Mouse (Mus musculus) liver, embryonic 18 days (tissue): ENCODE data around the gene Iqcb1. TPM values are rescaled to one million over a fixed set of nuclear protein-coding genes. Genes with fewer than 3 reads are reported as not detected.

ENCODE experiments used
- polyA plus RNA-seq: library from polyadenylated mRNA; depleted of rRNA; stranded (reverse); fragments of >200 nt; gene quantifications from 2 replicates; pipeline ENCODE4 v1.2.3, GENCODE M21; 2012; rRNA removed

The Iqcb1 gene
- 5.2 and 6.4 TPM in 2 replicates for polyA plus RNA-seq

DNA sequence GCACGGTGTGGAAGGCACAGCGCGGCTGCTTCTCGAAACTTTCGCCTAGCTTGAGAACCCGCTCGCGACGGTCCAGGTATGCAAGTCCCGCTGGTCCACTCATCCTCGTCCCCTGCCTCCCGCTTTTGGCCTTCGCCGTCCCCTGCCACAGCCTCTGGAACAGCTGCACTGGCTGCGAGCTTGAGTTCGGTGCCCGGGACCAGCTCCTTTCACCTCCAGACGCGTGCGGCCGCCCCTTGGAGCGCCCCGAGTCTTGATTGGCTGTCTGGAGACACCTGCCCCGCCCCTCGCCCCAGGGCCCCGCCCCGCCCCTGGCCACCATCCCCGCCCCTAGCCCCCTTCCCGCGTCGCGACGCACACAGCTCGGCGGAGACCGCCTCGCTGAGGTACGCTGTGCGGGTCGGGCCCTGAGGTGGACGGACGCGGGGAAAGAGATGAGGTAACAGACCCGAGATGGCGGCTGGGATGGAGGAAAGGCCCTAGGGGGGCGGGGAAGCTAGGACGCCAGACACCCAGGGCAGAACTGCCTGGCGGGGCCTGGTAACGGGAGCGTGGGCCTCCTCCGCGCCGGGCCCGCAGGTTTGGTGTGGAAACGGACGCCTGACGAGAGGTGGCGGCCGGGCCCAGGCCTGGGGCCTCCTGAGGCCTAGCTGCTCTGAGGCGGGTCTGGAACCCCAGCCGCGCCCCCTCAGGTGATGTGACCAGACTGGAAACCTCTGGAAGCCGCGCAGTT is at the start of gene Iqcb1:
Gene Iqcb1 (plus strand): TSS at position 332 of the 733 bp plus-strand sequence.

DNA sequence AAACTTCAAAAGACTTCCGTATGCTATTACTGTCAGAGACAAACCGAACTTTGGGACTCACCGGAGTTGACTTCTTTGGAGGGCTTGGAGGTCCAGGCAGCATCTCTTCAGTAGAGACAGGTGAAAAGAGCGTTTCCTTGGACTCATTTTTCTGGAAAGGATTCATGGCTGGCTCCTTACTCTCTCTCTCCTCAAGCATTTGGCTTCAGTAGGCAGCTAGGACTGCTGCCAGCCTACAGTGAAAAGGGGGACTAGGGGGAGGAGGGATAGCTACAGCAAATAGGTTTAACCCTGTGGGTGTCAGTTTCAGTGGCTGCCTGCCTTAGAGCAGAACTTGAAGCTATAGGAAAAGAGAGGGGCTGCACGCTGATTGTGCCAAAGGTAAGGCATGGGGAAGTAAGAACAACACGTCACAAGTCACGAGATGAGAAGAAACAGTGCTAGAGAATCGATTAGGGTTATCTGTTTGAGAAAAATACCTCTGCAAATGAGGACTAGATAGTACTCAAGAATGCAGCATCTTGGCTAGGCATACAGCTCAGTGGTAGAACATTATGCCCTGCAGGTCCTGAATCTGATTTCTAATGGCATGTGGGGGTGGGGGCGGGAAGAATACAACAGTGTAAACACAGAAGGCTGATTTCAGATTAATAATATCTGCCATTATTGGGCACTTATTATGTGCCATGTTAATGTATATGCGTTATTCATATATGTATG is 43.4 kb upstream of the Iqcb1 start, which contains the start of gene Slc15a2:
Gene Slc15a2 (minus strand): TSS at position 369 of the 720 bp plus-strand sequence.

DNA sequence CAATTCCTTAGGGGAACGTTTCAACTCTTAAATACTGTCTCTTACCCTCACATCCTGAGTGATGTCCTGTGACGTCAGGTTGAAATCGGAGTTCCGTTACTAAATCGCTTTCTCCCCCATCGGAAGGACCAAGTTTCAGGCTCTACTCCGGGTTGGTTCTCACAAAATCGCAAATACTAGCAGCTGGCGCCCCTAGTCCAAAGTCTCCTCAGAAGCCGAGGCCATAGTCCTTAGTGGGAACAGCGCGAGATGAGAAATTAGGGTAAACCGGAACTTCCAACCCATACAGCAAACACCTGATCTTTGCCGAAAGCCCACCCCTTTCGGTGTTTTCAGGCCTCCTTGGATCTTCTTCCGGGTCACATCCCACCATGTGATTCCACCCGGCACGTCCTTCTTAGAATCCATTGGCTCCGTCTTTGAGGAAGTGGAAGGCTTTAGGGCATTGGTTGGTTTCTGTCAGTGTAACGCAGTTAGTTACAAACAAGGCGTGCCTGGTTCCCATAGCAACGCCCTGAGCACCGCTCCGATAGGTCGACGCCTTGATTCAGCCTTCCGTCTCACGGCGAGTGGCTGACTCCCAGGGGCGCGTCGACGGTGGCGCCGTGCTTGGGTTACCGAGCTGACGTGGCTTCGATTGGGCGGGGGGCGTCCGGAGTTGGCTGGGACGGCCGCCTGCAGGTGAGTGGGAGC is 46.5 kb downstream of the Iqcb1 start, which contains the start of the genes Eaf2 and Golgb1:
Gene Eaf2 (minus strand): TSS at position 421 of the 693 bp plus-strand sequence.
Gene Golgb1 (plus strand): TSS at position 558 of the 693 bp plus-strand sequence.

Other genes with a start within 250 kb of the Iqcb1 start
- gene Cd86, start 162.3 kb upstream of the Iqcb1 start, polyA plus RNA-seq: 6.6 and 7.2 TPM in 2 replicates
- 0.36 and 0.41 TPM in 2 replicates for gene Ildr1, start 134.4 kb upstream of the Iqcb1 start, polyA plus RNA-seq
- gene Slc15a2, start 43.4 kb upstream of the Iqcb1 start, polyA plus RNA-seq: 0.40 and 2.2 TPM in 2 replicates
- 0.31 and 0.56 TPM in 2 replicates for gene Eaf2, start 46.6 kb downstream of the Iqcb1 start, polyA plus RNA-seq
- 16.2 and 20.4 TPM in 2 replicates for gene Golgb1, start 46.8 kb downstream of the Iqcb1 start, polyA plus RNA-seq
- 21.4 and 23.9 TPM in 2 replicates for gene Hcls1, start 106.6 kb downstream of the Iqcb1 start, polyA plus RNA-seq
- 0.01 and 0.02 TPM in 2 replicates for gene Fbxo40, start 162.1 kb downstream of the Iqcb1 start, polyA plus RNA-seq
- 3.5 and 4.0 TPM in 2 replicates for gene Polq, start 183.4 kb downstream of the Iqcb1 start, polyA plus RNA-seq